Mouse (Mus musculus) R1 (cell line): ENCODE data around the gene Lsm12.

Experiments
- DNase-seq: peaks from one replicate; pipeline ENCODE4 v3.0.0-alpha.2; 2018; ENCODE audit warnings: low read depth, low spot score

The Lsm12 gene

GRCm38 (mm10) chr11:102184646-102185495, at the start of gene Lsm12:
Gene Lsm12 (minus strand): TSS chr11:102185296.
- DNase-seq = peak; percentile 89

GRCm38 (mm10) chr11:102230006-102230741, 45.1 kb upstream of the Lsm12 start, which contains the start of gene Hdac5:
Gene Hdac5 (minus strand): TSS chr11:102230166.
- DNase-seq = peak; percentile 99

GRCm38 (mm10) chr11:102229331-102229953, 44.3 kb upstream of the Lsm12 start:
- DNase-seq = peak; percentile 48

GRCm38 (mm10) chr11:102228646-102229268, 43.7 kb upstream of the Lsm12 start:
- no peak for DNase-seq

- DNase-seq = no peak
These were observed 43.1 kb upstream of the Lsm12 start for GRCm38 (mm10) chr11:102228191-102228545.

- no peak for DNase-seq
These were observed 42.4 kb upstream of the Lsm12 start for GRCm38 (mm10) chr11:102227270-102228190.

- DNase-seq = peak; percentile 37
These were observed 41.2 kb upstream of the Lsm12 start for GRCm38 (mm10) chr11:102226067-102226978.

- DNase-seq = no peak
These were observed 40.1 kb upstream of the Lsm12 start for GRCm38 (mm10) chr11:102225221-102225620.

- DNase-seq = peak; percentile 60
These were observed 39.6 kb upstream of the Lsm12 start for GRCm38 (mm10) chr11:102224686-102225085.

- DNase-seq = peak; percentile 73
These were observed 38.1 kb upstream of the Lsm12 start for GRCm38 (mm10) chr11:102223166-102223565.

GRCm38 (mm10) chr11:102221954-102222351, 36.9 kb upstream of the Lsm12 start:
- no peak for DNase-seq

- no peak for DNase-seq
These were observed 36.3 kb upstream of the Lsm12 start for GRCm38 (mm10) chr11:102221243-102221953.

- DNase-seq = no peak
These were observed 35.4 kb upstream of the Lsm12 start for GRCm38 (mm10) chr11:102220451-102220850.

- no peak for DNase-seq
These were observed 34.9 kb upstream of the Lsm12 start for GRCm38 (mm10) chr11:102219994-102220346.

- no peak for DNase-seq
These were observed 34.3 kb upstream of the Lsm12 start for GRCm38 (mm10) chr11:102219247-102219993.

- peak; percentile 80 for DNase-seq
These were observed 33.7 kb upstream of the Lsm12 start for GRCm38 (mm10) chr11:102218783-102219182.

- DNase-seq = no peak
These were observed 32.9 kb upstream of the Lsm12 start for GRCm38 (mm10) chr11:102217876-102218430.

GRCm38 (mm10) chr11:102217396-102217795, 32.3 kb upstream of the Lsm12 start:
- no peak for DNase-seq
